Mouse (Mus musculus) lung, embryonic 14.5 days (tissue): Measurements from ENCODE around the gene Crebrf. TPM values are rescaled to one million over a fixed set of nuclear protein-coding genes. Genes with fewer than 3 reads are reported as not detected.

Source experiments
- ATAC-seq: fragments of 200-750 bp; cut with Nextera tagmentation; 2 replicates; pipeline ENCODE4 v1.8.0; 2017; ENCODE audit warnings: mild to moderate bottlenecking, moderate TSS enrichment, moderate library complexity; ENCODE audit not compliant: insufficient read depth
- DNase-seq: peaks from one replicate; pipeline ENCODE4 v3.0.0-alpha.2; 2015
- H3K27ac ChIP-seq: fragments of 300-500 bp; sonication (generic); 2 replicates; pipeline ENCODE4 v1.5.1; 2014; ENCODE audit warnings: low read depth, mild to moderate bottlenecking, moderate library complexity
- H3K27me3 ChIP-seq: fragments of 300-500 bp; sonication (generic); 2 replicates; pipeline ENCODE4 v1.6.1; 2014; ENCODE audit warnings: low read length, control low read depth; ENCODE audit not compliant: insufficient read depth
- H3K36me3 ChIP-seq: fragments of 300-500 bp; sonication (generic); 2 replicates; pipeline ENCODE4 v1.6.1; 2014; ENCODE audit warnings: control low read depth; ENCODE audit not compliant: insufficient read depth
- H3K4me1 ChIP-seq: fragments of 300-500 bp; sonication (generic); 2 replicates; pipeline ENCODE4 v1.6.1; 2014; ENCODE audit warnings: antibody characterized with exemption, control low read depth; ENCODE audit not compliant: insufficient read depth
- H3K4me2 ChIP-seq: fragments of 300-500 bp; sonication (generic); 2 replicates; pipeline ENCODE4 v1.6.1; 2014; ENCODE audit warnings: mild to moderate bottlenecking
- H3K4me3 ChIP-seq: fragments of 300-500 bp; sonication (generic); 2 replicates; pipeline ENCODE4 v1.5.1; 2014; ENCODE audit warnings: low read depth, low read length
- H3K9ac ChIP-seq: fragments of 300-500 bp; sonication (generic); 2 replicates; pipeline ENCODE4 v1.6.1; 2014
- H3K9me3 ChIP-seq: fragments of 300-500 bp; sonication (generic); 2 replicates; pipeline ENCODE4 v1.6.1; 2016; ENCODE audit warnings: low read depth, low read length, control low read depth
- CTCF ChIP-seq: IDR thresholded peaks from 2 replicates; pipeline ENCODE4 v1.5.1; 2016; ENCODE audit warnings: antibody characterized with exemption, low read depth
- WGBS: fragments of 180-500 bp; shearing (Covaris S2); extraction: QIAGEN DNeasy Blood & Tissue Kit; methylation state at CpG from one replicate; pipeline ENCODE4 v1.1.7; 2014; 5-methylcytosine and 5-hydroxymethylcytosine counted together
- polyA plus RNA-seq: library from polyadenylated mRNA; unstranded; fragments of >200 nt; fragmentation: Nextera tagmentation; extraction: Ambion mirVana; gene quantifications from 2 replicates; pipeline ENCODE4 v1.2.1, GENCODE M21; 2014

Crebrf gene
- polyA plus RNA-seq, 1 experiment from 2014 or later, result 5.6 TPM

DNA sequence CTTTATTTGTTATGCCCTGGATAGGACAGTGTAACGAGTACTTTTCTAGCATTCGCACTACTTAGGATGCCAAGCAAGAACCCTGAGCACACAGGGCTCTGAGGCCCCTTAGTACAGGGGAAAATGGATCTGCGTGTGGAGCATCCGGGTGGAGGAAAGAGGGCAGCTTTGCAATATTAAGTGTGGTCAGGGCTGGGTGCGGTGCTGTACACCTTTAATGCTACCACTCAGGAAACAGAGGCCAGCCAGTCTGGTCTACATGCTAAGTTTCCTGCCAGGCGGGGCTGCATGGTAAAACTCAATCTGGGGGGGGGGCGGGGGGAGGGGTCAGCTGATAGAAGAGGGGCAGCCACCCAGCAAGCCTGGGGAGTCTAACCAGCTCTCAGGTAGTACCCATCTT lies 79.9 kb downstream of the Crebrf start:
- H3K4me2 ChIP-seq, result no peak overlapping the region
- H3K4me3 ChIP-seq, result no peak overlapping the region
- TF ChIP-seq CTCF, result no peak
- H3K4me1 ChIP-seq, result no peaks in the 10 kb centered on the region
- H3K36me3 ChIP-seq, result peaks cover 31% of the 10 kb centered on the region
- no peak overlapping the region for H3K27ac ChIP-seq
- no peaks in the 10 kb centered on the region for H3K27me3 ChIP-seq
- no peak overlapping the region for H3K9ac ChIP-seq
- DNase-seq (no peak), ATAC-seq (no peak)
- no peaks in the 10 kb centered on the region for H3K9me3 ChIP-seq
- WGBS, result 70% methylated on average over 7 of the region's 7 CpGs

DNA sequence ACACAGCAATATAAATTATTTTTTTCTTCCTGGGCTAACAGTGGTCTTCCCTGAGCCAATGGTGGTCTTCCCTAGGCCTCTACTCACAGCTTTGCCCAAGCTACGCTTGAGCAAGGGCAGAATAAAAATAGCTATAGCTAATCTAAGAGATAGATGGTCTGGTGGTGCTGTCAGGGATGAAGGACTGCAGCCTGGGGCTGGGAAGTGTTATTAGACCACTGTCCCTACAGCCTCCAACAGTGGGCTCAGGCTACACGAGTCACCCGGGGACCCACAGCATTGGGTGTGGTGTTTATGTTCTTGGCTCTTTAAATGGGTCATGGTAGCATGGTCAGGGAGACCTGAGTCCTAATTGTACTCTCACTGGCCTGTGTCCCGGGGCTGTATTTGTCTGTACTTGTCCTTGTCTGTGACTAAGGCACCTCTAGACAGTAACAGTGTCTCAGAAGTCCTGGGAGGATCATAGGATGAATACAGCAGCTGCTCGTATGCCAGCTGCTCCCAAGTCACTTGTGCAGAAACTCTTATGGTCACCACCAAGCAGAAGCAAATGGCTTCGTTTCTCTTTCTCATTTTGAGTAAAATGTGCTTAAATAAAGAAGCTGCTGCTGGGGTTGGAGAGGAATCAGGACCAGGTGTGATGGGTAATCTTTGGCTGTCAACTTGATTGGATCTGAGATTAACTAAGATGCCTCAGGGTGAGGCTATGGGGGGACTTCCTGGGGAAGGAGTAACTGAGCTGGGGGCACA lies 82.1 kb downstream of the Crebrf start:
- H3K4me1 ChIP-seq, result no peaks in the 10 kb centered on the region
- H3K27me3 ChIP-seq, result no peaks in the 10 kb centered on the region
- TF ChIP-seq CTCF, result no peak
- no peak overlapping the region for H3K4me3 ChIP-seq
- no peak overlapping the region for H3K9ac ChIP-seq
- H3K4me2 ChIP-seq, result no peak overlapping the region
- no peak overlapping the region for H3K27ac ChIP-seq
- DNase-seq (no peak), ATAC-seq (no peak)
- peaks cover 10% of the 10 kb centered on the region for H3K36me3 ChIP-seq
- H3K9me3 ChIP-seq, result no peaks in the 10 kb centered on the region
- WGBS, result 66% methylated on average over 6 of the region's 6 CpGs

DNA sequence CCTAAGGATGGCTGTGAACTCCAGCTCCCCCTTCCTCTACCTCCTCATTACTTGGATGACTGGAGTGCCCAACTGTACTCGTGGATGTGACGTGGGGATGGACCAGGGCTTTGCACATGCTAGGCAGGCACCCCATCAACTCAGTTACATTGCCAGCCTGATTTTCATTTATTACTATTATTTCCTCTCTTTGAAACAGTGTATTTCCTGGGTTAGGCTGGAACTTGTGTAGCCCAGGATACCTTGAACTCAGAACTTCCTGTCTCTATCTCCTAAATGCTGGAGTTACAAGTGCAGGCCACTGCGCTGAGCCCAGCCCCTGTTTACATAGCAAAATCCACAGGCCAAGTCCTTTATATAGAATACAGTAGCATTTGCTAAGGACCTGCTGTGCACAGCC lies 87.4 kb downstream of the Crebrf start:
- no peak for ATAC-seq
- no peaks in the 10 kb centered on the region for H3K4me1 ChIP-seq
- H3K9ac ChIP-seq, result no peak overlapping the region
- no peaks in the 10 kb centered on the region for H3K9me3 ChIP-seq
- WGBS, result 69% methylated on average over 3 of the region's 3 CpGs
- no peaks in the 10 kb centered on the region for H3K27me3 ChIP-seq
- no peak overlapping the region for H3K4me2 ChIP-seq
- no peak overlapping the region for H3K27ac ChIP-seq
- H3K4me3 ChIP-seq, result no peak overlapping the region
- no peaks in the 10 kb centered on the region for H3K36me3 ChIP-seq
- DNase-seq, result no peak
- no peak for TF ChIP-seq CTCF

DNA sequence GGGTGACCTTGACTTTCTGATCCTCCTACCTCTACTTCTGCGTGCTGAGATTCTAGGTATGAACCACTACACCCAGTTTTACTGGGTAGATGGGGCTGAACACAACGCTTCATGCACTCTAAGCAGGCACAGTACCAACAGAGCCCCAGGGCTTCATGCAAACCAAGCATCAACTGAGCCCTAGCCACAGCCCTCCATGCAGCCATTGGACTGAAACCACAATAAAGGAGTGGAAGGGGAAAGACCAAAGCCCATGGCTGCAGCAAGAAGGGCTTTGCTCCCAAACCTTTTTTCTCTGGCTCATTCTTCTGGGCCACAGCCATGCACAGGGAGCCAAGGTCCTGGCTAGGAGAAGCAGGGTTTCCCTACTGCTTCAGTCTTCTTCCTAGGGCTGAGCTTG lies 97.2 kb downstream of the Crebrf start:
- no peak for DNase-seq
- Histone ChIP-seq H3K4me3 (no peak overlapping the region), H3K4me2 (no peak overlapping the region), H3K27me3 (no peaks in the 10 kb centered on the region), H3K27ac (no peak overlapping the region), H3K9ac (no peak overlapping the region), H3K4me1 (no peaks in the 10 kb centered on the region), H3K36me3 (no peaks in the 10 kb centered on the region), H3K9me3 (no peaks in the 10 kb centered on the region)
- no peak for ATAC-seq
- no peak for TF ChIP-seq CTCF
- 73% methylated on average over 2 of the region's 2 CpGs for WGBS

DNA sequence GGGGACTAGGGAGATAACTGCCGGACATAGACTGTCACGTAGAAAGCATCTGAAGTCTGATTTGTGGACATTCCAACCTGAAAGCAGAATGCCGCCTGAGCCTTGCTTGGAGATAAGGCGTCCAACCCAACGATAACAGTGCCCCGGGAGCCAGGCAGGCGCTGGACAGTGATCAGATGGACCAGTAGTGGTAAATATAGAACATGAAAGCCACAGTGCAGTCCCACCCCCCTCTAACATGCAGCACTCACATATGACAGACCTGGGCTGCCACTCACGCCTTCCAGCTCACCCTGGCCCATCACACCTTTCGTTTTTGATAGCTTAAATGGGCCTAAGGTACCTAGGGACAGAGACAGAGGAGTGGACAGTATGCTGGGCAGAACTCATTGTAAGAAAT lies 98.0 kb downstream of the Crebrf start:
- Histone ChIP-seq H3K4me3 (no peak overlapping the region), H3K4me2 (no peak overlapping the region), H3K27ac (no peak overlapping the region), H3K27me3 (no peaks in the 10 kb centered on the region), H3K9ac (no peak overlapping the region), H3K9me3 (no peaks in the 10 kb centered on the region), H3K4me1 (no peaks in the 10 kb centered on the region), H3K36me3 (no peaks in the 10 kb centered on the region)
- DNase-seq (no peak), ATAC-seq (no peak)
- WGBS, result 53% methylated on average over 9 of the region's 9 CpGs
- no peak for TF ChIP-seq CTCF

DNA sequence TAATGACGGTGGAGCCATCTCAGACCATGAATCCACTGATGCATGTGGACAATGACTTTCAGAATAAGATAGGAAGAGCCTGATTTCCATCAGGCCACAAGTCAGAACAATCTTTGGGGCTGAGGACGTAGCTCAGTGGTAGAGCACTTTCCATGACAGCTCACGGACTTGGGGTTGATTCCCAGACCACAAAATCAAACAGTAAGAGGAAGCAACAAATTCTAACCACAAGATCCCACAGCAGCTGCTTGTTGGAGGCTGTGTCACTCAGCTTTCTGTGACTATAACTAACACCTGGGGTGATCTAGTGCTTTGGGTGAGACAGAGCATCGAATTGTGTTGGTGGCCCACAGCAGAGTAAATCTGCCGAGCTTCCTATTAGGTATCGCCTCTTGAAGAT lies 101.4 kb downstream of the Crebrf start:
- Histone ChIP-seq H3K9ac (no peak overlapping the region), H3K27ac (no peak overlapping the region), H3K36me3 (no peaks in the 10 kb centered on the region), H3K4me2 (no peak overlapping the region), H3K4me1 (no peaks in the 10 kb centered on the region), H3K9me3 (no peaks in the 10 kb centered on the region), H3K27me3 (no peaks in the 10 kb centered on the region), H3K4me3 (no peak overlapping the region)
- no peak for TF ChIP-seq CTCF
- ATAC-seq (no peak), DNase-seq (no peak)
- 71% methylated on average over 6 of the region's 6 CpGs for WGBS

DNA sequence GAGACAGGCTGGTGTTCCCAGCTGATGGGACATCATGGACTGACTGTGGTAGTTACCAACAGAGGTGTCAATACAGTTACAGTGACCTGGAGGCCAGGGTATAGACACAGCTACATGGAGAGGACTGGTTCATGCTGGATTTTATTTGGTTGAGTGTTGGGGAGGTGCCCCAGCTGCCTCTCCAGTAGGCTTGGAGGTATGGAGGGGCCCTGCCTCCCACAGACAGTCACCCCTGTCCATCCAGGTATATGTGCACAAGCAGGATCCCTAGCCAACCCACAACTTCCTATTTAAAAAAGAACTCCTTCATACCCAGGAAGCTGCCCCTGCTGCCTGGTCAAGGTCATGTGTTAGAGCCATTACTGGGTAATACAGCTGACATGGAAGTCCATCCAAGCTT lies 102.3 kb downstream of the Crebrf start:
- H3K27me3 ChIP-seq, result no peaks in the 10 kb centered on the region
- H3K36me3 ChIP-seq, result no peaks in the 10 kb centered on the region
- H3K4me1 ChIP-seq, result no peaks in the 10 kb centered on the region
- no peak for TF ChIP-seq CTCF
- H3K9ac ChIP-seq, result no peak overlapping the region
- H3K4me3 ChIP-seq, result no peak overlapping the region
- no peak overlapping the region for H3K4me2 ChIP-seq
- ATAC-seq (no peak), DNase-seq (no peak)
- no peaks in the 10 kb centered on the region for H3K9me3 ChIP-seq
- no peak overlapping the region for H3K27ac ChIP-seq
